Mouse (Mus musculus) v-Abl transformed pro-B cells (cell line): ENCODE data around the gene Polr1a.

Experiments used
- in situ Hi-C, 2 experiments: fragments of 400-800 bp; cut with MboI; formaldehyde crosslinking; loops; one replicate each; pipeline ENCODE4 v1.15.1; 2025; ENCODE audit not compliant: unreplicated experiment in 2 of 2

Gene Polr1a

DNA sequence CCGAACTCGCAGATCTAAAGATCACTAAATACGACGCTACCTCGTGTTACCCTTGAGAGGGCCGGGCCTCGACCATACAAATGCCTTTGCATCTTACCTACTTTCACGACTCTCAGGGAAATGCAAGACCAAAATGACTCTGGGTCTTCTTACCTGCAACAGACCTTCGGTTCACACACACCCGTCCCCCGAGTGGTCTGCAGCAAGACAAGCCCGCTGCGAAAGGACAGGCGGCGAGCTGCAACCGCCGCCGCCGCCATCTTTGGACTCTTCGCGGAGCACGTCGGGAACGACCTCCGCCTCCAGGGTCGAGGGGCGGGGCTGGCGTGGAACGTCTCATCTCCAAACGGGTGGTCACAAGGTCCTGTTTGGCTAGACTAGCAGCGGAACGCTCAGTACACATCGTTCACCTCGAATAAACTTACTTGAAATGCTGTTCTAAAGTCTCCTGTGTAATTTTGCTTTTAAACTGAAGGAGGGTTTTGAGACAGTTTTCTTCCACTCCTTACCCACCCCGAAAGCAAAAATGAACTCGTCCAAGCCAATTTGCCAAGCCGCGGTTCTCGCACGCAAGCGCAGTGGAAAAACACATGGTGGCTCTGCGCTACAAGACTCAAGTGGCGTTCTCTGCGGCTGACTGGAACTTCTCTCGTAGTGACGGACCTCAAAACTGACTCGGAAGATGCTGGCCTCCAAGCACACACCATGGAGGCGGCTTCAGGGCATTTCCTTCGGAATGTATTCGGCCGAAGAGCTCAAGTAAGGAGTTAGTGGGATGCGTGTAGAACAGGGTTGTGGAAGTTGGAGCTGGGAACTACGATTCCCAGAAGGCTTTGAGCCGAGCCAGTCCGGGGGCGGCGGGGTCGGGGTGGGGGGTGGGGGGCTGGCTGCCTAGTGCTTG lies at the start of gene Polr1a, which contains the start of gene Ptcd3:
TSS of gene Polr1a (plus strand) at position 573 of the 901 bp plus-strand sequence.
TSS of gene Ptcd3 (minus strand) at position 270 of the 901 bp plus-strand sequence.
- in situ Hi-C loops: no loop called here

DNA sequence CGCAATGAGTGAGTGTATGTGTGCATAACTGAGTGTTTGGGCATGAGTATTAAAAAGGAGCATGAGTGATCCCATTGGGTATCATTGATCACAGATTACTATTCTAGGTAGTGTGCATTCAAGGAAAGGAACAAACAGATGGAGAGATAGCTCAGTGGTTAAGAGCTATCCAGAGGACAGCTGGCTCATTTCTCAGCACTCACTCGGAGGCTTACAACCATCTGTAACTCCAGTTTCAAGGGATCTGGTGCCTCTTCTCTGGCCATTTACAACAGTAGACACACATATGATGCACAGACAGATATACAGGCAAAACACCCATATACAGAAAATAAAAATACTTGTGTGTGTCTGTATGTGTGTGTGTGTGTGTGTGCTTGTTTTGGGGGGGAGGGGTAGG lies 41.1 kb upstream of the Polr1a start:
- in situ Hi-C loops: loop anchor here (5.0 kb wide), 2 partner anchors 300 to 390 kb away; no protein-coding TSS in a partner anchor

DNA sequence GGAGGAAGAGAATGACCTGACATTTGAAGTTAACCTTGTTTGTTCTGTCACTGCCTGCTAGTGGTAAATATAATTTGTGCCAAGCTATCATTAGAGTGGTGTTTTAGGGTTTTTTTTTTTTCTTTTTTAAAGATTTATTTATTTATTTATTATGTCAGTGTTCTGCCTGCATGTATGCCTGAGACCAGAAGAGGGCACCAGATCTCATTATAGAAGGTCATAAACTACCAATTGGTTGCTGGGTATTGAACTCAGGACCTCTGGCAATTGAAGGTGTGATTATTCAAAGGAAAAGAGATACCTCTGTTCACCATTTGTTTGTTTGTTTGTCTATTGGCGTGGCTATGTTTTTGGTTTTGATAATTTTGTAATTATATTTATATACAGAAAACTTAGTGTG lies 40.0 kb upstream of the Polr1a start:
- in situ Hi-C loops: loop anchor here (5.0 kb wide), 2 partner anchors 298 to 388 kb away; no protein-coding TSS in a partner anchor

DNA sequence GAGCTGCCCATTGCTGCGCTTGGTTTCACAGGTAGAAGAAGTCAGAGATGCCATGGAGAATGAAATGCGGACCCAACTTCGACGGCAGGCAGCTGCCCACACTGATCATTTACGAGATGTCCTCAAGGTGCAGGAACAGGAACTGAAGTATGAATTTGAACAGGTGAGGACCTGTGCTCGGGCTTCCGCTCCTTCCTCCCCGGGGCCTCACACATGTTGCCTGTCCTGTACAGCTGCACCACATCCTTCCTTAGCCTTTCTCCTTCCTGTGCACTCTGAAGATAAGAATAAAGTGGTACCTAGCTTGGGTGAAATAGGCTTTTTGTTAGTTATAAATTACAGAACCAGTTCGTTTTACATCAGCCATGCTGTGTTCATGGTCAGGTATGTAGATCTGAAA lies 37.5 kb upstream of the Polr1a start:
- in situ Hi-C loops: no loop called here

DNA sequence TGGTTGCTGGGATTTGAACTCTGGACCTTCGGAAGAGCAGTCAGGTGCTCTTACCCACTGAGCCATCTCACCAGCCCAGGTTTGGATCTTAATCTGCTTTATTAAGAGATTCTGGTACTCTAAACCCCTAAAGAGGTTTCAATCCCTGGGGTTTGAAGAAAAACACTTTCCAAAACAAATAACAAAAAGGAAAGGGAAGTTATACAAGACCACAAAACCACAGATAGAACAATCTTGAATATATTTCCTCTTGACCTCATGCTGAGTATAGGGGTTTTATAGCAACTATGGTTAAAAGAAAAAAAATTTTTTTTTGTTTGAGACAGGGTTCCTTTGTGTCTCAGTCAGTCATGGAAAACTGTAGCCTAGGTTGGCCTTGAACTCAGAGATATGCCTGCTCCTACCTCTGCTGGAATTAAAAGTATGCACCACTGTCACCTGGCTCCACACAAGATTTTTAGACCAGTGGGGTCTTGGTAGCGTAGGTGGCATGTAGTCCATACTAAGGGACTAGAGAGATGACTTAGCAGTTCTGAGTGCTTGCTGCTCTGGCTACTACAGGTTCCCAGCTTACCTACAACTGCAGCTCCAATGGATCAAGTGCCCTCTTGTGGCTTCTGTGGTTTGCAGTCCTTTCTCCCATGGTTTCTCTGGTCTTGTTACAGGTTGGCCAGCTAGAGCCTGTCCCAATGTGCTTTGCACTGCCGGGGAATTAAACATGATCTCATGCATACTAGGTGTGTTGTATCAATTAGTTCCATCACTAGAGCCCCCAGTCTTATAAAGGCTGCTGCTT lies 30.7 kb upstream of the Polr1a start:
- in situ Hi-C loops: loop anchor here in 1 of 2 experiments (25.0 kb wide), 1 partner anchor 966 kb away; the partner anchor contains the start of gene Tex37

DNA sequence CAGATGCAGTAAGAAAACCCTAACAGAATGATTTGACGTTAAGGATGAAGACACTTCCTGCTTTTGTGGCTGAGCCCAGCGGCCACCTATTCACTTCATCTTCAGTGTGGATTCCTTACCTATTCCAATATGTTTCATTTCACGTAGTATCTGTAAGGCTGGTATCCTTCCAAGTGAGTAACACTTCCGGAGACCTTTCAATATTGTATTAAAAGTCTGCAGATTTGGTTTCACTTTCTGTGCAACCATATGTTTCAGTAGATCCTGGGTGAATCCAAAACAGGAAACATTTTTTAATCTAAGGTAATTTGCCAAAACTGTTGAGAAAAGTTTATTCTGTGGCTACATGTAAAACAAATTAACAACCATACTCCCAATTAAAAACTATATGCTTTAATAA lies 15.6 kb upstream of the Polr1a start:
- in situ Hi-C loops: loop anchor here in 1 of 2 experiments (25.0 kb wide), 1 partner anchor 981 kb away; the partner anchor contains the start of gene Tex37

DNA sequence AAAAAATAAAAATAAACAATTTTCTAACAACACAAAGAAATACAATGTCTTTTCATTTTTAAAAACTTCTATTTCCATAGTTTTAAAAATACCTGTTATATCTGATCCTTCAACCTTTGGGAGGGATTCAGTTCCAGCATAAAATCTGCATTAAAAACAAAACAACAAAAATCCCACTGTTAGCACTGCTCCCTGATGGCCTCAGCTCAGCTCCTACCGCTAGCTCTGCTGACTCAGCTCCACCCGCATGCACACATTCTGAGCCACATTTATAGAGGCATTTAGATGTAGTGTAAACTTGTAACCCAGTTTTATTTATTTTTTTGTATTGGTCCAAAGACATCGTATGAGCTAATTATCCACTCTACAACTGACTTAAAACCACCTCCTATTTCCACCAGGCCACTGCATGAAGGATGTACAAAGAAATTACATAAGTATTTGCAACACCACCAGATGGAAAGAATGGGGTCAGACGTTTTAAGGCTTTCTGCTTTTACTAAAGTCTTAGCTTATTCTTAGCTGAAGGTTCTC lies 1.1 kb upstream of the Polr1a start:
- in situ Hi-C loops: no loop called here

DNA sequence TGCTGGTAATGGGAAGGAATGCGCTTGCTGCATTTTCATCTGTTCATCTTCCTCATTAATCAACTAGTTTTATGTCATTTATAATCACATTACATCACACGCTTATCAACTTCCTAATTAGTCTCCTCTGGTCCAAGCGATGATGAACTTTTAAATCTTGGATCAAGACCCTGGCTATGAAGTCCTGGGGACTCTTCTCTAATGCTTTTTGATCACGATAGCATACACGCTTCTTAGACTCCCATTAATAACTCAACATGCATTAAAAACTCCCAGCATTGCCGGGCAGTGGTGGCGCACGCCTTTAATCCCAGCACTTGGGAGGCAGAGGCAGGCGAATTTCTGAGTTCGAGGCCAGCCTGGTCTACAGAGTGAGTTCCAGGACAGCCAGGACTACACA lies 531 bp downstream of the Polr1a start:
- in situ Hi-C loops: no loop called here

DNA sequence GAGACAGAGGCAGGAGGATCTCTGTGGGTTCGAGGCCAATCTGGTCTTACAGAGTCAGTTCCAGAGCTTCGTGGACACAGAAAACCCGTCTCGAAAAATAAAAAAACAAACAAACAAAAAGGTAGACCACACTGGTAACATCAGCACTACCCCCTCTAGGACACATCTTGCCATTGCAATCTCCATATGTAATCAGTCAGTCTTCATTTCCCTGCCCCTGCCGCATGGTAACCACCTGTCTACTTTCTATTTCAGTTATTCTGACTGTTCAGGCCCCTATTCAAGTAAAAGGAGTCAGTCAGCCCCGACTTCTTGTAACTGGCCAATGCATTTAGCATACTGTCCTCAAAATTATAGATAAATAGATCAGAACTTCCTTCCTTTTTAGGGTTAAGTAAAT lies 987 bp downstream of the Polr1a start:
- in situ Hi-C loops: no loop called here

DNA sequence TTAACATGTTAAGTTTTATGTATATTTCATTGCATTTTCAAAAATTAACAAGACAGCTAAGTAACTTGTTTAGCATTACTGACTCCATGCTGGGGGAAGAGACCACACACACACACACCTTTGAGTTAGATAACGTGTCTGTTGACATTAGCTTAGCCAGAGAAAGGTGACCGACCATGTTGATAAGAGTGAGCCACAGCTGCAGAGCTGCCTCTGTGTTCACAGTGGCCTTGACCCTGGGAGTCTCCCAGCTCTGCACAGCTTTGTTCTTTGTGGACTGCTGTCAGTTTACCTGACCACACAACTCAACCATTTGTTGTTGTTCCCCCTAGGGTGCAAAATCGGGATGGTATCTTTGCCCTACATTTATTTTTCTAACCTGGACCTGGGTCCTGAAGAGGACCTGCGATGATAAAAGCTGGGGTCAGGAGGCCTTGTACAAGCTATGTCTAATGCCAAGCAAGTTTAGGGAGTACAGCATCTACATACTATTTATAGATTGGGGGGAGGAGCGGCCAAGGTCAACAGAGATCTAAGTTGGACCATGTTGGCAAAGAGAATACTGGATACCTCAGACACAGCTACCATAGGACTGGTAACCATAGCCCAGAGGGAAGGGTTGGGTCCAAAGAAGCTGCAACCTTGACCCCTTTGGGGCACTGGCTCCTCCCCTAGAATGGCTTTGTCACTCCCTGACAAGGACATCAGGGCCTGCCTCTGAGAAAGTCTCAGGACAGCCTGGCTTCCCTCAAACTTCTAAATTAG lies 3.0 kb downstream of the Polr1a start:
- in situ Hi-C loops: no loop called here

DNA sequence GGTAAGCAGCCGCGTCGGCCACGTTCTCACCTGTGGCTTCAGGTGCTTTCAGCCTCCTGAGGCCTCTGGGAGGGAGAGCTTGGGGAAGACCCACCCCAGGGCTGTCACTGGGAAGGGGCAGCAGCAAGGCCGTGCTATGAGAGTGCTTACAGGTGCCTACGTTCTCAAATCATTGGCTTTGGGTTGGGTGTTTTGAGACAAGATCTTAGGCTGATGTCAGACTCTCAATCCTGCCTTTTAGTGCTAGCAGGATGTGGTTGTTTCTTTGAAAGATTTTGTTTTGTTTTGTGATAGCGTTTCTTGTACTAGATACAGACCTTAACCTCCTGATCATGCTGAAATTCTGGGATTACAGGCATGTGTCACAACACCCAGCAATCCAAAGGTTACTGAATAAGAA lies 11.9 kb downstream of the Polr1a start:
- in situ Hi-C loops: no loop called here

DNA sequence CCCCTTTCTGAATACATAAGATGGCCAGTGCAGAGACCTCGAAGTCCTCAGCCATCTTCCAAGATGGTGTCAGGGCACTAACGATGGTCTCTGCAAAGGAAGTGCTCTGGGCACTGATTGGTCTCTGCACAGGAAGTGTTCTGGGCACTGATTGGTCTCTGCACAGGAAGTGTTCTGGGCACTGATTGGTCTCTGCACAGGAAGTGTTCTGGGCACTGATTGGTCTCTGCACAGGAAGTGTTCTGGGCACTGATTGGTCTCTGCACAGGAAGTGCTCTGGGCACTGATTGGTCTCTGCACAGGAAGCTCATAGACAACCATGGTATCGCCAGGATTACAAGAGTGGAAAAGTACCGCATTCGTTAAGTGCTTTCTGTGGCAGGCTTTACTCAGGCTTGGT lies 16.4 kb downstream of the Polr1a start:
- in situ Hi-C loops: loop anchor here (5.0 to 25.0 kb wide), 2 partner anchors 162 to 242 kb away; partner anchors contain the start of gene St3gal5 (in 1 of the 2)

DNA sequence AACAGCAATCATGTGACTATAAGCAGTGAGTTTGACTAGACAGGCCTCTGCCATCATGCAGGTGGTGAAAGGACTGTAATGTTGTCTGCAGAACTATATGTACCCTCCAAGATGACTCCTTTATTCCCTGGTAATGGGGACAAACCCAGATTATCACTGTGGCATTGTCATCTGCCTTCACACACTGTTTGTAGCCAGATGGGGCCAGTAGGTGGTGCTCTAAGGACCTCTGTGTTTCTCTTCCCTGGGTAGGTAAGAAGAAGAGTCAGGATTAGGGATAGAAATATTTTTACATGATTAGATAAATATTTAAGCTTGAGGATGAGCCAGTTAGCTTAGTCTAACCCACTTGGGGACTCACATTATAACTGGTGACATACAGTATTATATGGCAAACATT lies 19.1 kb downstream of the Polr1a start:
- in situ Hi-C loops: loop anchor here (5.0 to 25.0 kb wide), 2 partner anchors 159 to 239 kb away; partner anchors contain the start of gene St3gal5 (in 1 of the 2)

DNA sequence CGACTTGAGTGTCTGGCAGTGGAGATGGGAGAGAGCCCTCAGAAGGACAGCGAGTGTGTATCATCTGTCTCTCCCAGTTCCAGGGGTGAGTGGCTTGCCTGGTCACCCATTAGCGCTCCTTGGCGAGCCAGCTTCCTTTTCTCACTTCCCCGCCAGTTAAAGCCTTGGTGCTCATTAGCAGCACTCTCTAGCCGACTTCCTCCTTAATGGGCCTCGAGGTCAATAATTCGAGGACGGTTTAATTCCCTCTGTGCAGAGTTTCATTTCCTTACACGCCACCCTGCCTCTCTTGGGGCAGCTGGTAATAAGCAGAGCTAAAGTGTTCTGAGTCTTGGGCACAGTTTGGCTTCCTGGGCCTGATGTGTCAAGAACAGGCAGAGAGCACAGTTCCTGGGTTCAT lies 21.2 kb downstream of the Polr1a start:
- in situ Hi-C loops: loop anchor here in 1 of 2 experiments (25.0 kb wide), 1 partner anchor 157 kb away; the partner anchor contains the start of gene St3gal5

DNA sequence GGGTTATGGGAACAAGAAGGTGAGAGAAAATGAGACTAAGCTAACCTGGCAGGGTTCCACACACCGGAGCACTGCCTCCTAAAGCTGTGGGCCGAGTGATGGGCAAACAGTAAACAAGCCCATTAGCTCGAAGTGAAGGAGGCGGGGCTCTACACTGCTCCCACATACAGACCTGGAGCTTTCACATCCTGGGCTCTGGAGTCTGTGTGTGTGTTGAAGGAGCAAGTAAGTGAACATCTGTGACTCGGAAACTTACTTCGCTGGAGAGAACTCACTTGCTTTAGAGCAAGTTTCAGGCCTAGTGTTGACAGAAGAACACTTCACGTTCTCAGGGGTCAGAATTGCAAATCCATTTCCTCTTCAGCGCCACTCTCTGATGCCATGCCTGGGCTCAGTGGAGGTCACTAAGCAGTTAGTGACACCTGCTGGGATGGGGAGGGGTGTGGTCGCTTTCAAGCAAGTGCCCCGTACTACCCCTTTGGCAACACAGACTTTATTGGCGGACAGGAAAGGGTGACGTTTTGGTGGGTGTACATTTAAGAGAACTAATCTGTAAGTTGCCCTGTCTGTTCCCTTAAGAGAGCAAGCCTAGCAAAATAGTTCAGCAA lies 22.1 kb downstream of the Polr1a start:
- in situ Hi-C loops: loop anchor here in 1 of 2 experiments (25.0 kb wide), 1 partner anchor 156 kb away; the partner anchor contains the start of gene St3gal5

DNA sequence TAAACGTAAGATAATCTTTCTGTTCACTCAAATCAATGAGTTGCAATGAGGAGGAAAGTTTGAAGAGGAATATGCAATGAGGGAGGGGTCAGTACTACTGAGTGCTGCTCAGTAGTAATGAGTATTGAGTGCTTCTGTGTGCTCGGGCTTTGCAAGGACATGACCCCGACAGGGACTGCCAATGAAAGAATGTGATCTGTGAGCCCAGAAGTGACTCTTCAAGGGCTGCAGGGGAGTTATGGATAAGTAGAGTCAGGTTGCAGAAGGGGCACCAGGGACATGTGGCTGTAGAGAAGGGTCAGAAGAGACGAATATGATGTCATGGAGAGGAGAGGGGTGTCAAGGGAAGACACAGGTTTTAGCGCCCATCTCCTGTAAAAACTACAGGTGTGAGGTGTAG lies 23.5 kb downstream of the Polr1a start:
- in situ Hi-C loops: loop anchor here in 1 of 2 experiments (25.0 kb wide), 1 partner anchor 155 kb away; the partner anchor contains the start of gene St3gal5

DNA sequence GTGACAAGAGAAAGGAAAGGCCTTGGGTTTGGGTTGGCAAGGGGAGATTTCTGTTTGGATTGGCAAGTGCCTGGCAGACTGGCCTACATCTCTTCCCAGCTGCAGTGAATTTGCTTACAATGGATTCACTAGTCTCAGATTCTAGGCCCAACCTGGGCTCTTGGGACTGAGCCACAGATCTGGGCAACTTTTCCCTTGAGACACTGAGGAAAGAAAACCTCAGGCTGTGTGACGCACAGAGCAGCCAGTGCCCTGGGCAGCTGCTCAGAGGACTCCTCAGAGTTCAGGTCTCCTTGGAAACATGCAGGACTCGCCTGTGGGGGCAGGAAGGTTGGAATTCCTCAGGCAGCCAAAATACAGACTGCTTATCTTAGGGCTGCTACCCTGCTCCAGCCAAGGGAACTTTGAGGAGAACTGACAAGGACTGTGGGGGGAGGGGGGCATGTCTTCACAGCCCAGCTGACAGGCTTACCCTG lies 25.3 kb downstream of the Polr1a start:
- in situ Hi-C loops: loop anchor here in 1 of 2 experiments (25.0 kb wide), 1 partner anchor 153 kb away; the partner anchor contains the start of gene St3gal5

DNA sequence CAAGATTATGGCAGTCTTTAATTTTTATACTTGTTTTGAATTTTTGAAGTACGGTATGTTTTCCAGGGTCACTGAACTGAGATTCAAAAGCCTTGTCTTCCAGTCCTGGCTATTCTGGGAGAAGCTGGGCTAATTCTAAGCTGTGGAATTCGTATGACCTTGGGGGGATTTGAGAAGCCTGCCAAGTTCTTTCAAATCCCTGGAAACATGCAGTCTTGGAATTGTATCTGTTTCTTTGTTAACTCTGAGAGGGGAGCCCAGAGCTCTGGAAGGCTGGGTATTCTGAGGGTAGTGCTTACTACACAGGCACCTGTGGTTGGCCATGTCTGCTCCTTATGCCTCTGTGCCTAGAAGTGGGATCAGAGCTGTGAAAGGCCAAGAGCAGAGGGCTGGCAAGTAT lies 26.9 kb downstream of the Polr1a start:
- in situ Hi-C loops: loop anchor here in 1 of 2 experiments (25.0 kb wide), 1 partner anchor 152 kb away; the partner anchor contains the start of gene St3gal5

DNA sequence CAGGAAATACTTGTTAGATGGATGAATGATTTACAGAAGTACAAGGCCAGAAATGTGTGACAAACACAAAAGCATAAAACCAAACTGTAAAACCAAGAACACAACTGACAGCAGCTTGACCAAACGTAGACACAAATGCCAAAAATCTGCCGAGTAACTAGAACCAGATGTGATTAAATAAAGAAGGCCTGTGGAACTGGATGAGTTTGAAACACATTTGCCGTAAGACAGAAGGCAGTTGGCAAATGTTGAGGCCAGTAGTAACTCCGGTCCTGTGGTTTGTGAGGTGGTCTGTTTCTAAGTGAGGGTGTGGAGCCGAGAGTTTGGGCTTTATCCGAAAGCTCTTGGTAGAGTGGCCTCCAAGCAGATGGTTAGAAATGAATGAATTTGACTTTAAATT lies 32.1 kb downstream of the Polr1a start:
- in situ Hi-C loops: loop anchor here in 1 of 2 experiments (25.0 kb wide), 1 partner anchor 146 kb away; the partner anchor contains the start of gene St3gal5
